In the genomic region with DNA sequence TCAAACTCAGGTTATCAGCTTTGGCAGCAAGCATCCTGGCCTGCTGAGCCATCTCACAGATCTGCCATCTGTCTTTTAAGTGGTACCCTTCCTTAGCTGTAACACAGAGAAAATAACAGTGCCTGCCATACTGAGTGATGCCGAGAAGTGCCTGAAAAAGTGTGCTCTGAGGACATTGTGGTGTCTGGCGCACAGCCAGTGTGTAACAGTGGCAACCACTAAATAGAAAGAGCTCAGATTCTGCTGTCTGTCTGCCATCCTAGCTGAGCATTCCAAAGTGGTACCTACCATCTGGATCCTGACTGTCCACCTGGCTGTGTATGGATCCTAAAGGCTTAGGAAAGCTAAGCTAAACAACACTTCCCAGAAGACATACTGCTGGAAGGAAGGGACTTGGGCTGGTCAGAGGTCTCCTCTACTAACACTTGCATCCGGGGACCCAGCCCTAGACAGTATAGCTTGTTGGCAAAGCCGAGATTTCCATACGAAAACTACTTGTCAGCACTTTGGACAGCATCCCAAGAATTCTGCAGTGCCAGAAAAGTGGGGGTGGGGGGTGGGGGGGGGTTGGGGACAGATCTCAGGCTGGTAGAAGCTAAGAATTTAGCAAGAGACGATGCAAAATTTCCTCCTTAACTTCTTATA, we compare ENCODE assay signal across 9 mouse cellular contexts. TPM values are rescaled to one million over a fixed set of nuclear protein-coding genes. Genes with fewer than 3 reads are reported as not detected.
DNase-seq lines count a peak whose midpoint lies in the region.
"Had no signal": no experiment of that assay in that cellular context is flagged by ENCODE, and none has a peak within 500 bp of the region (broad histone marks: within the 10 kb centered on the region; RNA-seq: fewer than 3 reads in every experiment).

No protein-coding gene starts in this region.

- intact Hi-C loops in left cerebral cortex, postnatal 10 days (cut with DNase I) = no loop called here

- peak; percentile 42 to 53 for DNase-seq in left cerebral cortex, postnatal 10 days (ENCODE audit: extremely low spot score in 1 of 2, low spot score in 2 of 2)
- DNase-seq in left cerebral cortex, adult 11 months (ENCODE audit: low spot score) = no peak
- peak; percentile 39 for DNase-seq in NIH3T3 (ENCODE audit: low read depth)
- peak; percentile 50 to 55 for DNase-seq in cerebellum, adult 18-20 months
- DNase-seq in layer of hippocampus, adult 9-10 months (ENCODE audit: low spot score) = peak; percentile 8
- DNase-seq in c-Kit-positive CD71-positive TER-119-positive erythroid progenitor cells, embryonic 14.5 days (ENCODE audit: low spot score) = no peak
- no peak for DNase-seq in spleen, adult 18-20 months
- DNase-seq: kidney, adult 18-20 months; kidney, postnatal 4 days had no signal

RNA-seq across cellular contexts. Expression of a gene that starts 58.5 kb away (rescaled TPM):
- 10 to 100 TPM; 35.0 to 35.3 TPM for total RNA-seq in left cerebral cortex, postnatal 10 days (2021)

RNA-seq across cellular contexts. Expression of a gene that starts 58.6 kb away (rescaled TPM):
- total RNA-seq in left cerebral cortex, postnatal 10 days (2021) = 10 to 100 TPM; 25.2 to 29.2 TPM

Comparison
In these comparisons a context has a peak if more than half of its experiments do, and no peak if none do; other contexts are left out.
1. DNase-seq: peak in left cerebral cortex, postnatal 10 days (2 of 2), NIH3T3 (single experiment), cerebellum, adult 18-20 months (2 of 2) and layer of hippocampus, adult 9-10 months (single experiment); none in left cerebral cortex, adult 11 months (single experiment), c-Kit-positive CD71-positive TER-119-positive erythroid progenitor cells, embryonic 14.5 days (single experiment) and spleen, adult 18-20 months (0 of 2).